Mouse (Mus musculus) gastrocnemius, adult 18-20 months (tissue): Measurements from ENCODE around the gene Tecpr1. TPM values are rescaled to one million over a fixed set of nuclear protein-coding genes. Genes with fewer than 3 reads are reported as not detected.

ENCODE experiments used
- DNase-seq: peaks from one replicate; pipeline ENCODE4 v3.0.0; 2021; ENCODE audit warnings: low spot score
- long read RNA-seq, 2 experiments: library from polyadenylated mRNA; stranded (forward); transcript quantifications; one replicate each; pipeline ENCODE4 v2.0.0; 2021
- total RNA-seq, 2 experiments: library from RNA; stranded (reverse); gene quantifications; 2 replicates each; pipeline ENCODE4 v1.2.3; 2021

Gene Tecpr1
- total RNA-seq = 10 to 100 TPM; 14.1 to 16.0 TPM
- long read RNA-seq, experiment 1, full-length matches to known transcripts = 31 of 47 reads
- long read RNA-seq, experiment 1, partial matches to known transcripts = 10 of 47 reads
- long read RNA-seq, experiment 1, other reads (novel, unspliced or antisense) = 6 of 47 reads
- long read RNA-seq, experiment 2, full-length matches to known transcripts = 16 of 25 reads
- long read RNA-seq, experiment 2, partial matches to known transcripts = 7 of 25 reads
- long read RNA-seq, experiment 2, other reads (novel, unspliced or antisense) = 2 of 25 reads

DNA sequence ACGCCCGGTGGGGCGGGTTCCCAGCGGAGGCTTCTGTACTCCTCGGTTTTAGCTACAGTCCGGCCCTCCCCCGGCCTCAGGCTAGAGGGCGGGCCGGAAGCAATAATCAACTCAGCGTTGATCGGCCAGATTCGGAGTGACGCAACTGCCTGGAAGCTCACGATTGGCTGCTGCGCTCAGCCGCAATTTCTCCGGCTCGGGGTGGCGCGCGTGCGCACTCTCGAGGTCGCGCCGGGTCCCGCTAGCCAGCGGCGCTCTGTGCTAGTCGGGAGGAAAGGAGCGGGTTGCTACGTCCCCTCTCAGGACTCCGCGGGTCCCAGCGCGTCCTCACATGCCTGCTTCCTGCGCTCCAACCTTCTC, at the start of gene Tecpr1:
TSS of gene Tecpr1 (minus strand) at position 113 of the 360 bp plus-strand sequence.
- peak; percentile 94 for DNase-seq

DNA sequence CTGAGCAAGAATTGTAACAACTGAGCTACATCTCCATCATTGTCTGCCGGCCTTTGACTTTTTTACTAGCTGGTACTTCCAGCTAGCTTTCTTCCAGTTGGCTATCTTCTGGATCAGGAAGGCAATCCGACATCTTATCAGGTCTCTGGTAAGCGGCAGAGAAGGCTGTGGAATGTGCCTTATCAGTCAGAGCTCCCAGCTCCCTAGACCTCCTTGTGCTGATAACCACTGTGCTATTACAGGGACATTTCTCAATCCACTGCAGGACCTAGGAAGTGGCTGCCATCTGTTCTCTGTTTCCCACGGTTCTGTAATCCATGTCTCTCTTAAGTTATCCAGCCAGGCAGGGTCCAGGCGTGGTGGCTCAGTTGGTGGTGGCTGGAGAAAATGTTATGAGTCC, 48.4 kb upstream of the Tecpr1 start:
- DNase-seq = no peak

- DNase-seq = no peak
Measured at GRCm38 (mm10) chr5:144271118-144271517, 47.7 kb upstream of the Tecpr1 start.

GRCm38 (mm10) chr5:144270420-144270819, 47.0 kb upstream of the Tecpr1 start:
- no peak for DNase-seq

- DNase-seq = no peak
Measured at GRCm38 (mm10) chr5:144269926-144270325, 46.5 kb upstream of the Tecpr1 start.

GRCm38 (mm10) chr5:144267535-144268241, 44.3 kb upstream of the Tecpr1 start:
- DNase-seq = peak; percentile 69

- DNase-seq = no peak
Measured at GRCm38 (mm10) chr5:144263496-144263895, 40.1 kb upstream of the Tecpr1 start.

DNA sequence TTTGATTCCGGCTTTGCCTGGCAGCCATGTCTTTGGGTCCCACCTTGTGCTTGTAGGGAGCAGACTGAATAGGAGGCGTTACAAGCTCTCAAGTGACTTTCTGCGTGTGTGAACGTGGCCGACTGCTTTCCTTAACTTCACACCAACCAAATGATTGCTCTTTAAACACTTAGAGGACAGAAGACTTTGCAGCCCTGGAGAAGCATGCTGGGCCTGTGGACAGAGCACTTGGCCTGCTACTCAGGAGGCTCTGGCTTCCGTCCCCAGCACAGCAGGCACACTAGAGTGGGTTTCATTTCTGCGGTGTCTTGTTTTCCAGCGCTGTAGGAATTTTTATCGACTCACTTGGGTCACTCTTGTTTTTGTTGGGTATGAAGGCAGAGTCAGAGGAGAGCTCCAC, 39.7 kb upstream of the Tecpr1 start:
- DNase-seq = no peak

GRCm38 (mm10) chr5:144261829-144262228, 38.4 kb upstream of the Tecpr1 start:
- no peak for DNase-seq

- DNase-seq = no peak
Measured at GRCm38 (mm10) chr5:144261309-144261708, 37.9 kb upstream of the Tecpr1 start.

GRCm38 (mm10) chr5:144260464-144260863, 37.0 kb upstream of the Tecpr1 start:
- DNase-seq = no peak

- DNase-seq = no peak
Measured at GRCm38 (mm10) chr5:144259228-144259627, 35.8 kb upstream of the Tecpr1 start.

GRCm38 (mm10) chr5:144258687-144259086, 35.3 kb upstream of the Tecpr1 start:
- no peak for DNase-seq

DNA sequence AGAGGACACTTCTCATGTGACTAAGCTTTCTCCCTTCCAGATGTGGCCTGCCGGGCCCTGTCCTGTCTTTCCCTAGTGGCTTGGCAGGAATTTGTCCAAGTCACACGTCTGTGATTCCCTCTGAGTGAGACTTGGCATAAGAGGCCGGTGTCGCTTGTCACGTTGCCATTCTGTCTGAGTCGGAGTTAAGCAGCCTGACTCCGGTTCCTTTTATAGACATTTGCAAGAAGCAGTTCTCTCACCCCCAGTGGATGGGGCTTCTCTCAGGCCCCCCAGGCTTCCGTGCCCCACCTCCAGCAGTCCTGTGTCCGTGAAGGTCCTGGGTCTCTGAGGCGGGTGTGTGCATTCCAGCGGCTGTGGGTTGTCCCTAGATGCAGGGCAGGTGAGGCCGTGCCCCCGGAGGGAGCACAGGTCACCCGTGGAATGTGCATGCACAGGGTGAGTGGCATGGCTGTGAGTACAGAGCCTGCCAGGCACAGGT, 34.8 kb upstream of the Tecpr1 start:
- DNase-seq = peak; percentile 83

- no peak for DNase-seq
Measured at GRCm38 (mm10) chr5:144257451-144258110, 34.2 kb upstream of the Tecpr1 start.

- DNase-seq = no peak
Measured at GRCm38 (mm10) chr5:144256888-144257287, 33.5 kb upstream of the Tecpr1 start.

DNA sequence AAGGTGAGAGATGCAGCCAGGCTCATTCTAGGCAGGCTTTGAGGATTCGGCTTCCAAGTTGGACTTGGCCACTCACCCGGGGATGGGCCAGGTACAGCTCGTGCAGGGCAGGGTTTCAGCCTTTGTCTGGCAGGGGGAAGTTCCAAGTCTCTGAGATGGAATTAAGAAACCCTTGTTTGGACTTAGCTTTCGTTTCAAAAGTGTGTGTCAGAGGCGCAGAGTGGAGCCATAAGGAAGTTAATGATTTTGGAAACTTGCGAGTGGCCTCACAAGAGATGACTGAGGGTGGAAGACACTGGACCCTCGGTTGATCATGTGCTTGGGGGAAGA, 33.1 kb upstream of the Tecpr1 start:
- DNase-seq = no peak

DNA sequence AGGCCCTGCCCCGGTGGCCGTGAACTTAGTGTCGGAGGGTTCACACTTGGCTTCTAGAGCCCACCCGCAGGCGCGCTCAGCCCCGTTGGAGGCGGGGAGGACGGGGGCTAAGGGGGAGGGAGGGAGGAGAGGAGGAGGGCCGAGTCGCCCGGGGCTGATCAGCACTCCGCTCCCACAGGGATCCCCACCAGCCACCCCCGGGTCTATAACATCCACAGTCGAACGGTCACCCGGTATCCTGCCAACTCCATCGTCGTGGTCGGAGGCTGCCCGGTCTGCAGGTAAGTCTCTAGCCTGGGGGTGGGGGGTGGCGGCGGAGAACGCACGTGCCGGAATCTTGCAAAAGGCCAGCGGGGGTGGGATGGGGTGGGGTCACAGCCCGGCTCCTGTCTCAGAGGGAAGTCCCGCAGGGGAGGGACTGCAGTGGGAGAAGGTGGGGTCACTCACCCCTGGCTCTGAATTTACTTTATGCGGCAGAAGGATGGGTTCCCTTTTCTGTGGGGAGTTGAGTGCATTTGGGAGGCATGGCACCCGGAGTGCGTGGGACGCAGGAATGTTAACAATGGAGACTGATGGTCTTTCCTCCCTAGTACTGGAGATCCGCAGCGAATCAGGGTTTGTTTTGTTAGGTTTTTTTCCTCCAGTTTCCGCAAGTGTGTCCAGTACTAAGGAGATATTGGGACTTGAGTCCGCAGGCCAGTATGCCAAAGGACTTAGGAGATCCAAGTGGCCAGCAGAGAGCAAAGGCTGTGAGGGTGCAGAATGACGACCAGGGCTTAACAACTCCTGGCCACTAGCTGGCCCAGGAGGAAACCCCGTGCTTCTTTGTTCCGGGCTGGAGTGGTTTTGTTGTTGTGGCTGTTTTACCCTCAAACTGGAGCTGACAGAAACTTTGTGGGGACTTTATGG, 32.5 kb upstream of the Tecpr1 start:
- DNase-seq = peak; percentile 46

GRCm38 (mm10) chr5:144254811-144255631, 31.6 kb upstream of the Tecpr1 start:
- DNase-seq = peak; percentile 84

DNA sequence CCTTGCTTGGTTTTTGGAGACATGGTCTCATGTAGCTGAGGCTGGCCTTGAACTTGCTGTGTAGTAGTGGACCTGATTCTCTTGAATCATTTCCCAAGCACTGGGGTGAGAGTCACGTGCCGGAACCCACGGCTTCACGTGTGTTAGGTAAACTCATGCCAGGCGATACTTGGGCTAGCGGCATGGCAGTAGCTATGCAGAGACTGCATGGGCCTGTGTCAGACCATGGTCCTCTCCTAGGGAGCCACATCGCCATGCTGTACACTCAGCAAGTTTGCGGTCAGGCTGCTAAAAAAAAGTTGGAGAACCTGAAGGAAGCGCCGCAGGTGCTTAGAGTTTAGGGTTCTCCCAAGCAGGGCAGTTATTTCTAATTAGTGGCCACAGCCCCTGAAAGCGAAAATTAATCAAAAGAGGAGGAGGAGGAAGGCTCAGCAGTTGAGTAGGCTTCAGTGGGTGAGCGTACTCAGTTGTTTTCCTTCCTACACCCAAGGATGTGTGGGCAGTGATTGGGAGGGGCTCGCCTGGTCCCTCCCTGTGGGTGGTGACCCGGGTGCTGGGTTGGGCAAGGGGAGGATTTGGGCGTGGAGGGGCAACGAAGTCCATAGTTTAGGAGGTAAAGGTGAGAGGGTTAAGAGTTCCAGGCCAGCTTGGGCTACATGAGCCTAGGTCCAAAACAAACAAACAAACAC, 30.9 kb upstream of the Tecpr1 start:
- DNase-seq = peak; percentile 52
